Mouse (Mus musculus): ENCODE results near the gene Atmin.

DNA sequence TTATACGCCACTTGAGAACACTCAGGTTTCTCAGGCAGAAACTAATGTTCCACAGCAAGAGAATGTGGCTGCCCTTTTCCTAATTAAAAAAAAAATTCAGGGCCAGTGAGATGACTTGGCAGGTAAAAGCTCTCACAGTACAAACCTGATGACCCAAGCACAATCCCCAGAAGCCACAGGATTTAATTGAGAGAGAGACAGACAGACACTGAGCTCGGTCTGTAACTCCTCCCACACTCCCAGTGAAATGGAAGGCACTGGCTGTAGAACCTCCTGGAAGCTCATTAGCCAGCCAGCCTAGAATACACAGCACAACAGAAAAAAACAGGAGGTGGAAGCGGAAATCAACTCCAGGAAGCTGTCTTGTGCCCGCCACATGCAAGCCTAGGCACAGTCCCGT is 32.4 kb downstream of the Atmin start:
- TF ChIP-seq NRF1 (IDR thresholded peaks at IDR 0.05; ENCODE audit: insufficient read depth, low read depth, low read length, poor library complexity, severe bottlenecking), result no peak
- no peak for TF ChIP-seq CTCF (IDR thresholded peaks at IDR 0.05 in 2 of 3, conservative IDR thresholded peaks at IDR 0.05 in 1 of 3; ENCODE audit: control insufficient read depth in 1 of 3, insufficient read depth in 1 of 3, low read depth in 2 of 3, low read length in 3 of 3, poor library complexity in 1 of 3, severe bottlenecking in 1 of 3)
- no peak for TF ChIP-seq BHLHE40 (IDR thresholded peaks at IDR 0.05; ENCODE audit: borderline replicate concordance, low read depth, low read length)
- TF ChIP-seq EP300 (IDR thresholded peaks at IDR 0.05; ENCODE audit: low read depth in 1 of 2, low read length in 2 of 2), result no peak
- no peak for TF ChIP-seq POLR2A (IDR thresholded peaks at IDR 0.05; ENCODE audit: control insufficient read depth in 1 of 2, insufficient read depth in 1 of 2, low read depth in 1 of 2, low read length in 2 of 2, poor library complexity in 1 of 2)
- TF ChIP-seq TCF12 (IDR thresholded peaks at IDR 0.05; ENCODE audit: low read depth, low read length), result no peak
- no peak for TF ChIP-seq POLR2AphosphoS5 (IDR thresholded peaks at IDR 0.05; ENCODE audit: borderline replicate concordance, low read depth, low read length)
- TF ChIP-seq ZNF384 (IDR thresholded peaks at IDR 0.05; ENCODE audit: low read depth, low read length), result no peak
- TF ChIP-seq TAL1 (IDR thresholded peaks at IDR 0.05; ENCODE audit: low read length), result no peak
- TF ChIP-seq GATA1 (IDR thresholded peaks at IDR 0.05; ENCODE audit: low read depth, low read length), result no peak
- TF ChIP-seq MAZ (IDR thresholded peaks at IDR 0.05; ENCODE audit: low read depth, low read length), result no peak
- no peak for TF ChIP-seq ELF1 (IDR thresholded peaks at IDR 0.05; ENCODE audit: low read depth, low read length)

All from MEL (cell line).